Mouse (Mus musculus) megakaryocyte, embryonic 14.5 days (primary cell): ENCODE results near the gene Stx8. TPM values are rescaled to one million over a fixed set of nuclear protein-coding genes. Genes with fewer than 3 reads are reported as not detected.
A peak's percentile ranks its signal among the peaks of the same experiment; 100 is the strongest.

ENCODE experiments used
- H3K27me3 ChIP-seq: replicated peaks from 2 replicates; pipeline ENCODE3; 2012; ENCODE audit warnings: inconsistent platforms
- H3K36me3 ChIP-seq: replicated peaks from 2 replicates; pipeline ENCODE3; 2012; ENCODE audit warnings: low read length, inconsistent platforms, mixed read lengths
- H3K4me1 ChIP-seq: 2 replicates; pipeline ENCODE4 v1.6.1; 2012; ENCODE audit warnings: inconsistent platforms
- H3K4me3 ChIP-seq: replicated peaks from 2 replicates; pipeline ENCODE3; 2012; ENCODE audit warnings: moderate library complexity, mild to moderate bottlenecking, inconsistent platforms
- H3K9me3 ChIP-seq: 2 replicates; pipeline ENCODE4 v1.6.1; 2012; ENCODE audit warnings: inconsistent platforms
- FLI1 ChIP-seq: IDR thresholded peaks from 2 replicates; pipeline ENCODE4 v1.6.1; 2012; ENCODE audit warnings: low read length, inconsistent platforms, mixed read lengths
- GATA1 ChIP-seq: IDR thresholded peaks from 3 replicates; pipeline ENCODE4 v1.6.1; 2012; ENCODE audit warnings: mixed read lengths, low read length, inconsistent platforms, borderline replicate concordance
- polyA plus RNA-seq: library from polyadenylated mRNA; stranded (reverse); fragments of >175 nt; gene quantifications from 2 replicates; pipeline ENCODE4 v1.2.3, GENCODE M21; 2012; ENCODE audit warnings: low replicate concordance; ENCODE audit not compliant: insufficient read depth

The Stx8 gene
- polyA plus RNA-seq, 1 experiment = 4.3 TPM

- Histone ChIP-seq H3K4me3 (no peak overlapping the region), H3K9me3 (no peaks in the 10 kb centered on the region), H3K27me3 (peaks cover 55% of the 10 kb centered on the region), H3K4me1 (peaks cover 6% of the 10 kb centered on the region; the same call in 1 of the 2 replicates), H3K36me3 (no peaks in the 10 kb centered on the region)
- TF ChIP-seq FLI1 = no peak
- no peak for TF ChIP-seq GATA1
Measured at GRCm38 (mm10) chr11:68213896-68214295, 247.9 kb downstream of the Stx8 start.

- Histone ChIP-seq H3K36me3 (no peaks in the 10 kb centered on the region), H3K4me3 (no peak overlapping the region), H3K9me3 (no peaks in the 10 kb centered on the region), H3K27me3 (peaks cover 59% of the 10 kb centered on the region), H3K4me1 (peaks cover 12% of the 10 kb centered on the region)
- TF ChIP-seq GATA1 (no peak), FLI1 (no peak)
Measured at GRCm38 (mm10) chr11:68214496-68215205, 248.7 kb downstream of the Stx8 start.

- TF ChIP-seq GATA1 (no peak), FLI1 (no peak)
- Histone ChIP-seq H3K36me3 (no peaks in the 10 kb centered on the region), H3K4me3 (no peak overlapping the region), H3K27me3 (peaks cover 60% of the 10 kb centered on the region), H3K9me3 (no peaks in the 10 kb centered on the region), H3K4me1 (peaks cover 19% of the 10 kb centered on the region)
Measured at GRCm38 (mm10) chr11:68215206-68215912, 249.4 kb downstream of the Stx8 start.

- H3K4me3 ChIP-seq = no peak overlapping the region
- no peak for TF ChIP-seq GATA1
- no peaks in the 10 kb centered on the region for H3K9me3 ChIP-seq
- H3K4me1 ChIP-seq = peaks cover 24% of the 10 kb centered on the region
- H3K27me3 ChIP-seq = peaks cover 61% of the 10 kb centered on the region
- H3K36me3 ChIP-seq = no peaks in the 10 kb centered on the region
Measured at GRCm38 (mm10) chr11:68216041-68216440, 250.0 kb downstream of the Stx8 start.

GRCm38 (mm10) chr11:68220733-68221132 is 254.7 kb downstream of the Stx8 start:
- Histone ChIP-seq H3K9me3 (no peaks in the 10 kb centered on the region), H3K4me3 (peak overlapping the region; percentile 42), H3K36me3 (no peaks in the 10 kb centered on the region), H3K4me1 (peaks cover 31% of the 10 kb centered on the region), H3K27me3 (peaks cover 73% of the 10 kb centered on the region)
- TF ChIP-seq GATA1 (no peak), FLI1 (no peak)

GRCm38 (mm10) chr11:68222209-68222608 is 256.2 kb downstream of the Stx8 start:
- peaks cover 73% of the 10 kb centered on the region for H3K27me3 ChIP-seq
- H3K36me3 ChIP-seq = no peaks in the 10 kb centered on the region
- peaks cover 31% of the 10 kb centered on the region for H3K4me1 ChIP-seq
- no peaks in the 10 kb centered on the region for H3K9me3 ChIP-seq
- TF ChIP-seq GATA1 (no peak), FLI1 (no peak)
- no peak overlapping the region for H3K4me3 ChIP-seq

GRCm38 (mm10) chr11:68223143-68223542 is 257.1 kb downstream of the Stx8 start:
- TF ChIP-seq GATA1 (no peak), FLI1 (no peak)
- Histone ChIP-seq H3K4me1 (peaks cover 31% of the 10 kb centered on the region), H3K4me3 (no peak overlapping the region), H3K27me3 (peaks cover 71% of the 10 kb centered on the region), H3K36me3 (no peaks in the 10 kb centered on the region), H3K9me3 (no peaks in the 10 kb centered on the region)

- no peak overlapping the region for H3K4me3 ChIP-seq
- H3K4me1 ChIP-seq = peaks cover 5% of the 10 kb centered on the region
- no peaks in the 10 kb centered on the region for H3K36me3 ChIP-seq
- peaks cover 65% of the 10 kb centered on the region for H3K27me3 ChIP-seq
- H3K9me3 ChIP-seq = peaks cover 3% of the 10 kb centered on the region
- TF ChIP-seq GATA1 (no peak), FLI1 (no peak)
Measured at GRCm38 (mm10) chr11:68226654-68227057, 260.7 kb downstream of the Stx8 start.

- TF ChIP-seq GATA1 = no peak
- no peak for TF ChIP-seq FLI1
- Histone ChIP-seq H3K9me3 (peaks cover 5% of the 10 kb centered on the region), H3K27me3 (peaks cover 58% of the 10 kb centered on the region), H3K4me1 (no peaks in the 10 kb centered on the region), H3K36me3 (no peaks in the 10 kb centered on the region), H3K4me3 (no peak overlapping the region)
Measured at GRCm38 (mm10) chr11:68227837-68228236, 261.8 kb downstream of the Stx8 start.
